Mouse (Mus musculus): ENCODE results near the gene Olfr1128.
"Not testable (repeated sequence)": the region's sequence is repeated elsewhere in the genome, so short reads cannot be mapped to it uniquely, and the experiment has no call there.

Gene Olfr1128

GRCm38 (mm10) chr2:87545442-87545841, at the start of gene Olfr1128:
TSS of gene Olfr1128 (minus strand) at chr2:87545542.
- DNase-seq (ENCODE audit: low spot score in 2 of 2): no peak

GRCm38 (mm10) chr2:87573602-87574001, 28.3 kb upstream of the Olfr1128 start, which contains the start of gene Olfr1129:
TSS of gene Olfr1129 (plus strand) at chr2:87573902.
- not testable (repeated sequence) for DNase-seq (ENCODE audit: low spot score in 2 of 2)

- no peak for DNase-seq (ENCODE audit: low spot score in 2 of 2)
These were observed 10.5 kb downstream of the Olfr1128 start for GRCm38 (mm10) chr2:87534826-87535225.

- DNase-seq (ENCODE audit: low spot score in 2 of 2): no peak
These were observed 13.8 kb downstream of the Olfr1128 start, which contains the start of gene Olfr153 for GRCm38 (mm10) chr2:87531496-87531895. TSS of gene Olfr153 (plus strand) at chr2:87531796.

GRCm38 (mm10) chr2:87525899-87526616, 19.3 kb downstream of the Olfr1128 start:
- peak; percentile 19 to 31 for DNase-seq (ENCODE audit: low spot score in 2 of 2)

- DNase-seq (ENCODE audit: low spot score in 2 of 2): no peak
These were observed 24.7 kb downstream of the Olfr1128 start for GRCm38 (mm10) chr2:87520651-87521050.

GRCm38 (mm10) chr2:87516581-87516980, 28.8 kb downstream of the Olfr1128 start:
- no peak for DNase-seq (ENCODE audit: low spot score in 2 of 2)

GRCm38 (mm10) chr2:87515457-87516060, 29.8 kb downstream of the Olfr1128 start:
- no peak for DNase-seq (ENCODE audit: low spot score in 2 of 2)

GRCm38 (mm10) chr2:87515046-87515445, 30.3 kb downstream of the Olfr1128 start:
- no peak for DNase-seq (ENCODE audit: low spot score in 2 of 2)

GRCm38 (mm10) chr2:87506265-87506664, 39.1 kb downstream of the Olfr1128 start, which contains the start of gene Pramel6:
TSS of gene Pramel6 (plus strand) at chr2:87506565.
- no peak for DNase-seq (ENCODE audit: low spot score in 2 of 2)

- not testable (repeated sequence) for DNase-seq (ENCODE audit: low spot score in 2 of 2)
These were observed 48.3 kb downstream of the Olfr1128 start, which contains the start of gene Pramel7 for GRCm38 (mm10) chr2:87496993-87497392. TSS of gene Pramel7 (minus strand) at chr2:87497093.
